Mouse (Mus musculus): ENCODE measurements around the gene Acp7. TPM values are rescaled to one million over a fixed set of nuclear protein-coding genes. Genes with fewer than 3 reads are reported as not detected.
"Not testable (repeated sequence)": the region's sequence is repeated elsewhere in the genome, so short reads cannot be mapped to it uniquely, and the experiment has no call there.

The Acp7 gene
- polyA plus RNA-seq (2012; rRNA removed): 0.11 and 0.30 TPM in 2 replicates

- no peak for DNase-seq (ENCODE audit: low read depth)
- TF ChIP-seq CTCF (IDR thresholded peaks at IDR 0.05; ENCODE audit: borderline replicate concordance, extremely low read depth, insufficient read depth, insufficient read length) (no peak), POLR2A (IDR thresholded peaks at IDR 0.05; ENCODE audit: borderline replicate concordance, extremely low read depth, insufficient read depth, insufficient read length, poor library complexity, severe bottlenecking) (no peak)
These were observed at the start of gene Acp7 for GRCm38 (mm10) chr7:28631073-28631472. TSS of gene Acp7 (minus strand) at chr7:28631332.

GRCm38 (mm10) chr7:28677624-28678023 lies 46.5 kb upstream of the Acp7 start:
- no peak for TF ChIP-seq POLR2A (IDR thresholded peaks at IDR 0.05; ENCODE audit: borderline replicate concordance, extremely low read depth, insufficient read depth, insufficient read length, poor library complexity, severe bottlenecking)
- TF ChIP-seq CTCF (IDR thresholded peaks at IDR 0.05; ENCODE audit: borderline replicate concordance, extremely low read depth, insufficient read depth, insufficient read length): no peak

GRCm38 (mm10) chr7:28676811-28677541 lies 45.8 kb upstream of the Acp7 start:
- no peak for DNase-seq (ENCODE audit: low read depth)
- TF ChIP-seq POLR2A (IDR thresholded peaks at IDR 0.05; ENCODE audit: borderline replicate concordance, extremely low read depth, insufficient read depth, insufficient read length, poor library complexity, severe bottlenecking): no peak
- TF ChIP-seq CTCF (IDR thresholded peaks at IDR 0.05; ENCODE audit: borderline replicate concordance, extremely low read depth, insufficient read depth, insufficient read length): no peak

More at GRCm38 (mm10) chr7:28677624-28678023, 46.5 kb upstream of the Acp7 start:
- DNase-seq (ENCODE audit: low read depth): no peak

- TF ChIP-seq POLR2A (IDR thresholded peaks at IDR 0.05; ENCODE audit: borderline replicate concordance, extremely low read depth, insufficient read depth, insufficient read length, poor library complexity, severe bottlenecking): no peak
- TF ChIP-seq CTCF (IDR thresholded peaks at IDR 0.05; ENCODE audit: borderline replicate concordance, extremely low read depth, insufficient read depth, insufficient read length): peak; percentile 52; the same call in 1 of the 2 replicates
- peak; percentile 16 for DNase-seq (ENCODE audit: low read depth)
These were observed 44.6 kb upstream of the Acp7 start for GRCm38 (mm10) chr7:28675746-28676145.

- TF ChIP-seq POLR2A (IDR thresholded peaks at IDR 0.05; ENCODE audit: borderline replicate concordance, extremely low read depth, insufficient read depth, insufficient read length, poor library complexity, severe bottlenecking): no peak
- no peak for TF ChIP-seq CTCF (IDR thresholded peaks at IDR 0.05; ENCODE audit: borderline replicate concordance, extremely low read depth, insufficient read depth, insufficient read length)
- DNase-seq (ENCODE audit: low read depth): no peak
These were observed 43.9 kb upstream of the Acp7 start for GRCm38 (mm10) chr7:28674994-28675393.

GRCm38 (mm10) chr7:28672786-28673185 lies 41.7 kb upstream of the Acp7 start:
- not testable (repeated sequence) for DNase-seq (ENCODE audit: low read depth)

GRCm38 (mm10) chr7:28672276-28672675 lies 41.1 kb upstream of the Acp7 start:
- DNase-seq (ENCODE audit: low read depth): no peak
- TF ChIP-seq CTCF (IDR thresholded peaks at IDR 0.05; ENCODE audit: borderline replicate concordance, extremely low read depth, insufficient read depth, insufficient read length): no peak
- no peak for TF ChIP-seq POLR2A (IDR thresholded peaks at IDR 0.05; ENCODE audit: borderline replicate concordance, extremely low read depth, insufficient read depth, insufficient read length, poor library complexity, severe bottlenecking)

GRCm38 (mm10) chr7:28671172-28671571 lies 40.0 kb upstream of the Acp7 start:
- no peak for DNase-seq (ENCODE audit: low read depth)
- no peak for TF ChIP-seq CTCF (IDR thresholded peaks at IDR 0.05; ENCODE audit: borderline replicate concordance, extremely low read depth, insufficient read depth, insufficient read length)
- TF ChIP-seq POLR2A (IDR thresholded peaks at IDR 0.05; ENCODE audit: borderline replicate concordance, extremely low read depth, insufficient read depth, insufficient read length, poor library complexity, severe bottlenecking): no peak

- DNase-seq (ENCODE audit: low read depth): peak; percentile 78
- TF ChIP-seq CTCF (IDR thresholded peaks at IDR 0.05; ENCODE audit: borderline replicate concordance, extremely low read depth, insufficient read depth, insufficient read length) (no peak), POLR2A (IDR thresholded peaks at IDR 0.05; ENCODE audit: borderline replicate concordance, extremely low read depth, insufficient read depth, insufficient read length, poor library complexity, severe bottlenecking) (no peak)
These were observed 34.8 kb upstream of the Acp7 start for GRCm38 (mm10) chr7:28665620-28666579.

- DNase-seq (ENCODE audit: low read depth): no peak
- TF ChIP-seq CTCF (IDR thresholded peaks at IDR 0.05; ENCODE audit: borderline replicate concordance, extremely low read depth, insufficient read depth, insufficient read length) (no peak), POLR2A (IDR thresholded peaks at IDR 0.05; ENCODE audit: borderline replicate concordance, extremely low read depth, insufficient read depth, insufficient read length, poor library complexity, severe bottlenecking) (no peak)
These were observed 25.3 kb upstream of the Acp7 start for GRCm38 (mm10) chr7:28656430-28656829.

GRCm38 (mm10) chr7:28651157-28651556 lies 20.0 kb upstream of the Acp7 start:
- TF ChIP-seq POLR2A (IDR thresholded peaks at IDR 0.05; ENCODE audit: borderline replicate concordance, extremely low read depth, insufficient read depth, insufficient read length, poor library complexity, severe bottlenecking) (no peak), CTCF (IDR thresholded peaks at IDR 0.05; ENCODE audit: borderline replicate concordance, extremely low read depth, insufficient read depth, insufficient read length) (peak; percentile 26; the same call in 1 of the 2 replicates)
- DNase-seq (ENCODE audit: low read depth): no peak

Data from brain, embryonic 14.5 days (tissue).